Mouse (Mus musculus): ENCODE results near the gene Cnnm4.

The Cnnm4 gene

GRCm38 (mm10) chr1:36471181-36472105 is at the start of gene Cnnm4:
Cnnm4 (plus strand) TSS chr1:36471620.
- DNase-seq (ENCODE audit: inconsistent ontology term): peak; percentile 96

- no peak for DNase-seq (ENCODE audit: inconsistent ontology term)
These were observed 41.9 kb upstream of the Cnnm4 start for GRCm38 (mm10) chr1:36429511-36429910.

GRCm38 (mm10) chr1:36432999-36433398 is 38.4 kb upstream of the Cnnm4 start:
- no peak for DNase-seq (ENCODE audit: inconsistent ontology term)

GRCm38 (mm10) chr1:36433616-36434015 is 37.8 kb upstream of the Cnnm4 start:
- DNase-seq (ENCODE audit: inconsistent ontology term): no peak

- DNase-seq (ENCODE audit: inconsistent ontology term): no peak
These were observed 36.3 kb upstream of the Cnnm4 start for GRCm38 (mm10) chr1:36435071-36435470.

- DNase-seq (ENCODE audit: inconsistent ontology term): no peak
These were observed 34.9 kb upstream of the Cnnm4 start for GRCm38 (mm10) chr1:36436515-36436914.

GRCm38 (mm10) chr1:36437223-36437622 is 34.2 kb upstream of the Cnnm4 start:
- no peak for DNase-seq (ENCODE audit: inconsistent ontology term)

- peak; percentile 88 for DNase-seq (ENCODE audit: inconsistent ontology term)
These were observed 30.3 kb upstream of the Cnnm4 start for GRCm38 (mm10) chr1:36441101-36441500.

GRCm38 (mm10) chr1:36444471-36445464 is 26.7 kb upstream of the Cnnm4 start, which contains the start of gene Lman2l:
Lman2l (minus strand) TSS chr1:36445271.
- DNase-seq (ENCODE audit: inconsistent ontology term): peak; percentile 97

GRCm38 (mm10) chr1:36445508-36445907 is 25.9 kb upstream of the Cnnm4 start:
- no peak for DNase-seq (ENCODE audit: inconsistent ontology term)

- DNase-seq (ENCODE audit: inconsistent ontology term): no peak
These were observed 25.2 kb upstream of the Cnnm4 start for GRCm38 (mm10) chr1:36446106-36446824.

GRCm38 (mm10) chr1:36446841-36447240 is 24.6 kb upstream of the Cnnm4 start:
- DNase-seq (ENCODE audit: inconsistent ontology term): no peak

- no peak for DNase-seq (ENCODE audit: inconsistent ontology term)
These were observed 17.2 kb upstream of the Cnnm4 start for GRCm38 (mm10) chr1:36454055-36454815.

GRCm38 (mm10) chr1:36457388-36458014 is 13.9 kb upstream of the Cnnm4 start:
- DNase-seq (ENCODE audit: inconsistent ontology term): peak; percentile 83

- no peak for DNase-seq (ENCODE audit: inconsistent ontology term)
These were observed 13.3 kb upstream of the Cnnm4 start for GRCm38 (mm10) chr1:36458169-36458568.

GRCm38 (mm10) chr1:36461829-36462228 is 9.6 kb upstream of the Cnnm4 start:
- DNase-seq (ENCODE audit: inconsistent ontology term): no peak

- DNase-seq (ENCODE audit: inconsistent ontology term): no peak
These were observed 5.7 kb upstream of the Cnnm4 start for GRCm38 (mm10) chr1:36465641-36466160.

GRCm38 (mm10) chr1:36467446-36467845 is 4.0 kb upstream of the Cnnm4 start:
- no peak for DNase-seq (ENCODE audit: inconsistent ontology term)

GRCm38 (mm10) chr1:36469811-36470444 is 1.5 kb upstream of the Cnnm4 start:
- no peak for DNase-seq (ENCODE audit: inconsistent ontology term)

- no peak for DNase-seq (ENCODE audit: inconsistent ontology term)
These were observed 653 bp downstream of the Cnnm4 start for GRCm38 (mm10) chr1:36472106-36472440.
